Mouse (Mus musculus): Measurements from ENCODE around the gene Gnb5. TPM values are rescaled to one million over a fixed set of nuclear protein-coding genes. Genes with fewer than 3 reads are reported as not detected.
A peak's percentile ranks its signal among the peaks of the same experiment; 100 is the strongest.
"Not testable (repeated sequence)": the region's sequence is repeated elsewhere in the genome, so short reads cannot be mapped to it uniquely, and the experiment has no call there.

Gnb5 gene
- polyA plus RNA-seq, 1 experiment from 2014 or later = 1.8 TPM

DNA sequence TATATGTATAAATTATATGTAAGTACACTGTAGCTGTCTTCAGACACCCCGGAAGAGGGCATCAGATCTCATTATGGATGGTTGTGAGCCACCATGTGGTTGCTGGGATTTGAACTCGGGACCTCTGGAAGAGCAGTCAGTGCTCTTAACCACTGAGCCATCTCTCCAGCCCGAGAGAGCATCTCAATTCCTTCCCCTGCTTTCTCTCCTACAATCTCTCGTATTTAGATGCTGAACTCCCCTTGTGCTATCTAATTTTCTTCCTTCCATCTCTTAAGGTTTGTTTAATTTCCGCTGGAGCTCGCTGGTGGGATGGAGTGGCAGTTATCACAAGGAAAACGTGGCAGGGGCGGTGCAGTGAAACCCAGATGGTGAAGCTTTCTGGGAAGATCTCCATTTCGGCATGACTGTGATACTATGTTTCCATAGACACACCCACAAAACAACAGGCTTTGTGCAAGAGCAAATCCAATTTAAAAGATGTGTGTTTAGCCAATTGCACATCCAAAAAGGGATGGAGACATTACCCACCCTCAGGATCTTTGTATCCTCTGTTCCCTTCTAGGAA is 51.1 kb downstream of the Gnb5 start:
- DNase-seq = no peak
- H3K4me1 ChIP-seq (ENCODE audit: insufficient read depth) = no peaks in the 10 kb centered on the region; the same call in 1 of the 2 replicates
- no peak overlapping the region for H3K27ac ChIP-seq (ENCODE audit: low read depth)
- TF ChIP-seq CTCF (IDR thresholded peaks at IDR 0.05; ENCODE audit: low read depth) = no peak
- no peak for TF ChIP-seq EP300 (IDR thresholded peaks at IDR 0.05; ENCODE audit: low read depth)
- no peaks in the 10 kb centered on the region for H3K9me3 ChIP-seq (ENCODE audit: low read length)
- H3K27me3 ChIP-seq (ENCODE audit: insufficient read depth, low read length) = no peaks in the 10 kb centered on the region
- no peaks in the 10 kb centered on the region for H3K36me3 ChIP-seq (replicated peaks; ENCODE audit: insufficient read depth, low read length)
- no peak overlapping the region for H3K4me3 ChIP-seq (ENCODE audit: low read depth, low read length)
- H3K4me2 ChIP-seq (ENCODE audit: low read depth, low read length) = no peak overlapping the region
- H3K9ac ChIP-seq (replicated peaks) = no peak overlapping the region
- 58% methylated on average over 9 of the region's 9 CpGs for WGBS (ENCODE audit: insufficient replicate concordance)
- no peak for ATAC-seq

DNA sequence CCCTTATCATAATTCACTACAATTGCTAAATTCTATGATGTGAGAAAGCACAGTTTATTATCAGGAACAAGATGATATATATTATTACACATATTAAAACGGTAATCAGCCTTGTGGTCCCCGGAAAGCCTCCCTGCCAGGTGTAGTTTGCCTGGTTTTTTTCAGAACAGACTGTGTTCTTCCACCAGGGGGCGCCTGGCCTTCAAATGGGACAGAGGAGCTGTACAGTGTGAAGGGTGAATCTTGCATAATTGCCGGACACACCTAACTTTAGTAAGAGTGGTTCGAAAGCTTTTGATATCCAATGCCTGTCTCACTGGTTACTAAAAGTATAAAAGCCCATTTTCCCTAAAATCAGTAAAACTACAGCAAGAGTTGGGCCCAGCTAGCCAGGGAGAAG is 55.6 kb downstream of the Gnb5 start:
- Histone ChIP-seq H3K36me3 (replicated peaks; ENCODE audit: insufficient read depth, low read length) (no peaks in the 10 kb centered on the region), H3K4me3 (ENCODE audit: low read depth, low read length) (no peak overlapping the region), H3K9me3 (ENCODE audit: low read length) (no peaks in the 10 kb centered on the region), H3K9ac (replicated peaks) (no peak overlapping the region), H3K4me2 (ENCODE audit: low read depth, low read length) (no peak overlapping the region), H3K4me1 (ENCODE audit: insufficient read depth) (no peaks in the 10 kb centered on the region; the same call in 1 of the 2 replicates), H3K27ac (ENCODE audit: low read depth) (no peak overlapping the region), H3K27me3 (ENCODE audit: insufficient read depth, low read length) (no peaks in the 10 kb centered on the region)
- 17% methylated on average over 5 of the region's 5 CpGs for WGBS (ENCODE audit: insufficient replicate concordance)
- TF ChIP-seq CTCF (IDR thresholded peaks at IDR 0.05; ENCODE audit: low read depth) = peak; percentile 92
- TF ChIP-seq EP300 (IDR thresholded peaks at IDR 0.05; ENCODE audit: low read depth) = no peak
- peak; percentile 87 for DNase-seq
- peak; percentile 80 for ATAC-seq

DNA sequence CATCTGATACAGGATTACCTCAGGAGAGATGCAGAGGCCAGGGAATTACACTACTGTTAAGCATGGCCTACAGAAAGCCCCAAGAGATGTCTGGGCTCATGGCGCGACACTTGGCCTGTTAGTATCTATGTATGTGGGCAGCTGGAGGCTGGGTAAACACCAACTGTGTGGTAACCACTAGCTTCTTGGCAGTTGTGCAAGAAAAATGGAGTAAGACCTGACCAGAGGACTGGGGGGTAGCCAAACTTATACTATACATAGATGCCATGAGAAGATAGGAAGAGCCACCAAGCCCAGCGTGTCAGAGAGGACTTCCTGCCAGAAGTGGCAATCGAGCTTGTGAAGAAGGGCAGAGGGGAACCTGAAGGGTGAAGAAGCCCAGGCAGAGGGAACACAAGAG is 56.1 kb downstream of the Gnb5 start:
- H3K27ac ChIP-seq (ENCODE audit: low read depth) = no peak overlapping the region
- H3K9ac ChIP-seq (replicated peaks) = no peak overlapping the region
- no peaks in the 10 kb centered on the region for H3K9me3 ChIP-seq (ENCODE audit: low read length)
- no peaks in the 10 kb centered on the region for H3K27me3 ChIP-seq (ENCODE audit: insufficient read depth, low read length)
- no peak overlapping the region for H3K4me3 ChIP-seq (ENCODE audit: low read depth, low read length)
- no peak for TF ChIP-seq EP300 (IDR thresholded peaks at IDR 0.05; ENCODE audit: low read depth)
- H3K4me2 ChIP-seq (ENCODE audit: low read depth, low read length) = no peak overlapping the region
- DNase-seq (no peak), ATAC-seq (peak; percentile 66)
- no peaks in the 10 kb centered on the region for H3K36me3 ChIP-seq (replicated peaks; ENCODE audit: insufficient read depth, low read length)
- 56% methylated on average over 4 of the region's 4 CpGs for WGBS (ENCODE audit: insufficient replicate concordance)
- no peaks in the 10 kb centered on the region; the same call in 1 of the 2 replicates for H3K4me1 ChIP-seq (ENCODE audit: insufficient read depth)

DNA sequence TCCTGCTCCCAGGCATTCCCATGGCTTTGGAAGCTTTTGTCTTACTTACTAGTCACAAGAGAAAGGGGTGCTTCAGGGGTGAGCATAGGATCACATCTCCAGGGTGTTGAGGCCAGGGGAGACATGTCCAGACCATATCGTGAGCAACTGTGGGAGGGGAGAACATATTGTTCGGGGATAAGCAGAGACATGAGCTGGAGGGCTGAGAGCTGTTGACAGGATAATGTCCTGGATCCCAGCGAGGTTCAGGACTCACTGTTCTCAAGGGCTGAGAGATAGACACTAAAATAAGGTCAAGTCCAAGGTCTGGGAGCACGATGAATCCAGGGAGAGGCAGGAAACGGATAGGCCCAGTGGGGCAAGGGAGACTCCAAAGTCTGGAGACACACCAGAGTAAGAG is 56.9 kb downstream of the Gnb5 start:
- WGBS (ENCODE audit: insufficient replicate concordance) = 72% methylated on average over 5 of the region's 5 CpGs
- Histone ChIP-seq H3K27me3 (ENCODE audit: insufficient read depth, low read length) (no peaks in the 10 kb centered on the region), H3K27ac (ENCODE audit: low read depth) (no peak overlapping the region), H3K4me3 (ENCODE audit: low read depth, low read length) (no peak overlapping the region), H3K9ac (replicated peaks) (no peak overlapping the region), H3K9me3 (ENCODE audit: low read length) (no peaks in the 10 kb centered on the region), H3K36me3 (replicated peaks; ENCODE audit: insufficient read depth, low read length) (no peaks in the 10 kb centered on the region), H3K4me2 (ENCODE audit: low read depth, low read length) (no peak overlapping the region), H3K4me1 (ENCODE audit: insufficient read depth) (no peaks in the 10 kb centered on the region; the same call in 1 of the 2 replicates)
- DNase-seq (no peak), ATAC-seq (no peak)
- TF ChIP-seq CTCF (IDR thresholded peaks at IDR 0.05; ENCODE audit: low read depth) = no peak
- TF ChIP-seq EP300 (IDR thresholded peaks at IDR 0.05; ENCODE audit: low read depth) = no peak

DNA sequence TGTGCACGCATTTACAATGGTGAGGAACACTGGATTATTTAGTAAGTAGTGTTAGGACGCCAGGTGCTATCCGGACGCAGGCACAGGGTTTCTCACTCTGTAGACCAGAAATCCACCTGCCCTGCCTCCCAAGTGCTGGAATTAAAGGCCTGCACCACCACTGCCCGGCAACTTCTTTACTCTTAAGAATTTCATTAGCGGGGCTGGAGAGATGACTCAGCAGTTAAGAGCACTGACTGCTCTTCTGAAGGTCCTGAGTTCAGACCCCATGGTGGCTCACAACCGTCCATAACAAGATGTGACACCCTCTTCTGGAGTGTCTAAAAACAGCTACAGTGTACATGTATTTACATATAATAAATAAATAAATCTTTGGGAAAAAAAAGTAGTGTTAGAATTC is 57.6 kb downstream of the Gnb5 start:
- not testable (repeated sequence) for H3K4me1 ChIP-seq (ENCODE audit: insufficient read depth); H3K27ac ChIP-seq (ENCODE audit: low read depth); DNase-seq; H3K9ac ChIP-seq (replicated peaks); H3K9me3 ChIP-seq (ENCODE audit: low read length); H3K27me3 ChIP-seq (ENCODE audit: insufficient read depth, low read length); H3K4me2 ChIP-seq (ENCODE audit: low read depth, low read length); H3K36me3 ChIP-seq (replicated peaks; ENCODE audit: insufficient read depth, low read length); ATAC-seq; H3K4me3 ChIP-seq (ENCODE audit: low read depth, low read length)
- 67% methylated on average over 7 of the region's 7 CpGs for WGBS (ENCODE audit: insufficient replicate concordance)

DNA sequence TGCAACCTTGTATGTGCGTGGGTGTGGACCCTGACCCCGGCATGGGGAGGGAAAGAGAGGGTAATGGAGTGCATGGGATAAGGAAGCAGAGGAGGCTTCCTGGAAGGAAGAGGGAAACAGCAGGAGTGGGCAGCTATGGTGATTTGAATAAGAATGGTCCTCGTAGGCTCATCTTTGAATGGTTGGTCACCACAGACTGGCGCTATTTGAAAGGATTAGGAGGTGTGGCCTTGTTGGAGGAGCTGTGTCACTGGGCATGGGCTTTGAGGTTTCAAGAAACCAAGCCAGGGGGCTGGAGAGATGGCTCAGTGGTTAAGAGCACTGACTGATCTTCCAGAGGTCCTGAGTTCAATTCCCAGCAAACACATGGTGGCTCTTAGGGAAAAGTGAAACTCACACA is 59.1 kb downstream of the Gnb5 start:
- no peaks in the 10 kb centered on the region; the same call in 1 of the 2 replicates for H3K4me1 ChIP-seq (ENCODE audit: insufficient read depth)
- H3K36me3 ChIP-seq (replicated peaks; ENCODE audit: insufficient read depth, low read length) = no peaks in the 10 kb centered on the region
- no peak overlapping the region for H3K4me2 ChIP-seq (ENCODE audit: low read depth, low read length)
- DNase-seq (no peak), ATAC-seq (no peak)
- no peak overlapping the region for H3K4me3 ChIP-seq (ENCODE audit: low read depth, low read length)
- no peaks in the 10 kb centered on the region for H3K27me3 ChIP-seq (ENCODE audit: insufficient read depth, low read length)
- no peak overlapping the region for H3K9ac ChIP-seq (replicated peaks)
- no peak overlapping the region for H3K27ac ChIP-seq (ENCODE audit: low read depth)
- TF ChIP-seq CTCF (IDR thresholded peaks at IDR 0.05; ENCODE audit: low read depth) (no peak), EP300 (IDR thresholded peaks at IDR 0.05; ENCODE audit: low read depth) (no peak)
- H3K9me3 ChIP-seq (ENCODE audit: low read length) = no peaks in the 10 kb centered on the region
- 80% methylated on average over 4 of the region's 4 CpGs for WGBS (ENCODE audit: insufficient replicate concordance)

DNA sequence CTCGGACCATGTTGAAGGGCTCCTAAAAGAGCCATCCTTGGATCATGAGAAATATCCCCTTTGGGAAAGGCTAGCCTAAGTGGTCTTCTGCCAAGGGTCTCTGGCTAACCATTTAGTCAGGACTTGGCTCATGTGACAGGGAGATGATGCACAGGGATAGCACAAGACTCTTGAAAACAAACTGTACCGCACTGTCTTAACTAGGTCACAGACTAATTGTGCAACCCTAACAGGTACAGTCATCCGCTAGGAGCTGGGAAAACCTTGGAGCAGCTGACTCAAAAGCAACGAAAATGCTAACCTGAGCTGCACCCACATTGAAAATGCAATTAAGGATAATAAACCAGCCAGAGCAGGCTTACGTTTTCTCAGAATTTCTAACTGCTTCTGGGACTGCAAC is 60.1 kb downstream of the Gnb5 start:
- Histone ChIP-seq H3K9me3 (ENCODE audit: low read length) (no peaks in the 10 kb centered on the region), H3K9ac (replicated peaks) (no peak overlapping the region), H3K4me1 (ENCODE audit: insufficient read depth) (no peaks in the 10 kb centered on the region; the same call in 1 of the 2 replicates), H3K27ac (ENCODE audit: low read depth) (no peak overlapping the region), H3K27me3 (ENCODE audit: insufficient read depth, low read length) (no peaks in the 10 kb centered on the region), H3K4me2 (ENCODE audit: low read depth, low read length) (no peak overlapping the region), H3K36me3 (replicated peaks; ENCODE audit: insufficient read depth, low read length) (no peaks in the 10 kb centered on the region), H3K4me3 (ENCODE audit: low read depth, low read length) (no peak overlapping the region)
- 64% methylated on average over 5 of the region's 5 CpGs for WGBS (ENCODE audit: insufficient replicate concordance)
- TF ChIP-seq CTCF (IDR thresholded peaks at IDR 0.05; ENCODE audit: low read depth) (no peak), EP300 (IDR thresholded peaks at IDR 0.05; ENCODE audit: low read depth) (no peak)
- ATAC-seq (no peak), DNase-seq (no peak)
